Mouse (Mus musculus) erythroblast, adult 5-6 weeks (primary cell): Measurements from ENCODE around the gene Ctnnbl1. TPM values are rescaled to one million over a fixed set of nuclear protein-coding genes. Genes with fewer than 3 reads are reported as not detected.

Experiments used
- ATAC-seq: replicated peaks from 2 replicates; pipeline ENCODE4 v1.8.0; 2016; ENCODE audit warnings: moderate number of reproducible peaks, mild to moderate bottlenecking, moderate TSS enrichment, inconsistent platforms; ENCODE audit not compliant: poor library complexity, low FRiP score, severe bottlenecking
- total RNA-seq, 2 experiments: library from RNA; stranded (forward) in 1 of 2; stranded (reverse) in 1 of 2; fragments of 150-400 nt in 1 of 2; fragments of 200-764, 138-1000 nt in 1 of 2; gene quantifications; 2 replicates each; pipeline versions ENCODE4 v1.2.3 to v1.2.4; 2015 to 2017; ENCODE audit warnings: low replicate concordance in 2 of 2

The Ctnnbl1 gene
- total RNA-seq, 2 experiments from 2014 or later = 8.1 to 13.6 TPM

GRCm38 (mm10) chr2:157791528-157792162, 54.4 kb downstream of the Ctnnbl1 start:
- ATAC-seq = no peak

- no peak for ATAC-seq
These were observed 55.8 kb downstream of the Ctnnbl1 start for GRCm38 (mm10) chr2:157792840-157793552.

GRCm38 (mm10) chr2:157793851-157794332, 56.7 kb downstream of the Ctnnbl1 start:
- ATAC-seq = no peak

GRCm38 (mm10) chr2:157795627-157796423, 58.6 kb downstream of the Ctnnbl1 start:
- ATAC-seq = no peak

GRCm38 (mm10) chr2:157799533-157799932, 62.3 kb downstream of the Ctnnbl1 start:
- no peak for ATAC-seq

- no peak for ATAC-seq
These were observed 63.1 kb downstream of the Ctnnbl1 start for GRCm38 (mm10) chr2:157800288-157800687.

- no peak for ATAC-seq
These were observed 63.7 kb downstream of the Ctnnbl1 start for GRCm38 (mm10) chr2:157800746-157801501.

- no peak for ATAC-seq
These were observed 64.5 kb downstream of the Ctnnbl1 start for GRCm38 (mm10) chr2:157801505-157802357.

- ATAC-seq = no peak
These were observed 65.5 kb downstream of the Ctnnbl1 start for GRCm38 (mm10) chr2:157802666-157803065.

GRCm38 (mm10) chr2:157804388-157804787, 67.2 kb downstream of the Ctnnbl1 start:
- ATAC-seq = no peak

- ATAC-seq = no peak
These were observed 67.9 kb downstream of the Ctnnbl1 start for GRCm38 (mm10) chr2:157805091-157805490.

GRCm38 (mm10) chr2:157807076-157807475, 69.9 kb downstream of the Ctnnbl1 start:
- ATAC-seq = no peak

- ATAC-seq = no peak
These were observed 70.6 kb downstream of the Ctnnbl1 start for GRCm38 (mm10) chr2:157807621-157808367.

- ATAC-seq = no peak
These were observed 71.2 kb downstream of the Ctnnbl1 start for GRCm38 (mm10) chr2:157808368-157808923.

GRCm38 (mm10) chr2:157809341-157809740, 72.1 kb downstream of the Ctnnbl1 start:
- ATAC-seq = no peak

- no peak for ATAC-seq
These were observed 73.5 kb downstream of the Ctnnbl1 start for GRCm38 (mm10) chr2:157810749-157811148.

- ATAC-seq = no peak
These were observed 75.9 kb downstream of the Ctnnbl1 start for GRCm38 (mm10) chr2:157813121-157813520.
